Mouse (Mus musculus): ENCODE measurements around the gene Elmod1. TPM values are rescaled to one million over a fixed set of nuclear protein-coding genes. Genes with fewer than 3 reads are reported as not detected.

Elmod1 gene
- total and polyA plus RNA-seq, 3 experiments: not detected

GRCm38 (mm10) chr9:53973929-53974327 lies 1.2 kb downstream of the Elmod1 start:
- TF ChIP-seq KAT2A (IDR thresholded peaks at IDR 0.05; ENCODE audit: insufficient replicate concordance, low read length) (no peak), CHD1 (IDR thresholded peaks at IDR 0.05; ENCODE audit: low read depth, low read length) (no peak), ZMIZ1 (IDR thresholded peaks at IDR 0.05; ENCODE audit: low read depth, low read length) (no peak), USF1 (IDR thresholded peaks at IDR 0.05; ENCODE audit: low read depth, low read length) (no peak), RCOR1 (conservative IDR thresholded peaks at IDR 0.05; ENCODE audit: low read depth, low read length) (no peak), JUN (IDR thresholded peaks at IDR 0.05; ENCODE audit: insufficient read depth, low read depth, low read length) (no peak), HCFC1 (IDR thresholded peaks at IDR 0.05; ENCODE audit: low read depth, low read length) (no peak), GABPA (IDR thresholded peaks at IDR 0.05; ENCODE audit: insufficient replicate concordance, low read depth, low read length) (no peak), CTCF (conservative IDR thresholded peaks at IDR 0.05 in 1 of 2, IDR thresholded peaks at IDR 0.05 in 1 of 2; ENCODE audit: low read depth in 2 of 2, low read length in 2 of 2) (no peak), ZNF384 (IDR thresholded peaks at IDR 0.05; ENCODE audit: low read depth, low read length) (no peak)

GRCm38 (mm10) chr9:53973241-53973640 lies 1.9 kb downstream of the Elmod1 start:
- Histone ChIP-seq H3K27ac (ENCODE audit: insufficient read depth, low read depth) (no peak overlapping the region), H3K27me3 (replicated peaks) (no peaks in the 10 kb centered on the region), H3K4me2 (ENCODE audit: insufficient read depth, low read depth, poor library complexity, severe bottlenecking) (no peak overlapping the region), H3K9ac (ENCODE audit: insufficient read depth, low read depth) (no peak overlapping the region), H3K4me3 (replicated peaks in 1 of 3; ENCODE audit: low read depth in 2 of 3, low read length in 2 of 3, poor library complexity in 1 of 3) (no peak overlapping the region), H3K9me3 (replicated peaks; ENCODE audit: low read length) (no peaks in the 10 kb centered on the region), H3K79me2 (replicated peaks; ENCODE audit: control insufficient read depth, extremely low read depth, insufficient read depth, poor library complexity, severe bottlenecking) (no peaks in the 10 kb centered on the region), H3K4me1 (ENCODE audit: control insufficient read depth in 1 of 2, insufficient read depth in 2 of 2) (no peaks in the 10 kb centered on the region), H3K36me3 (replicated peaks in 1 of 2; ENCODE audit: control insufficient read depth in 1 of 2, insufficient read depth in 1 of 2, low read length in 1 of 2) (no peaks in the 10 kb centered on the region)
- dilution Hi-C loops (cut with MboI; ENCODE audit: extremely low pct_ligation_motif_present, extremely low pct_unique_long_range_greater_than_20kb, low sequenced_read_pairs): no loop called here
- DNase-seq (ENCODE audit: extremely low read depth): no peak
- TF ChIP-seq GABPA (IDR thresholded peaks at IDR 0.05; ENCODE audit: insufficient replicate concordance, low read depth, low read length): no peak
- no peak for TF ChIP-seq MAX (IDR thresholded peaks at IDR 0.05; ENCODE audit: low read length)
- TF ChIP-seq ELF1 (IDR thresholded peaks at IDR 0.05; ENCODE audit: low read depth, low read length): no peak
- no peak for TF ChIP-seq MAZ (IDR thresholded peaks at IDR 0.05; ENCODE audit: low read depth, low read length)
- TF ChIP-seq EP300 (IDR thresholded peaks at IDR 0.05; ENCODE audit: low read length): no peak
- no peak for TF ChIP-seq KAT2A (IDR thresholded peaks at IDR 0.05; ENCODE audit: insufficient replicate concordance, low read length)
- no peak for TF ChIP-seq HCFC1 (IDR thresholded peaks at IDR 0.05; ENCODE audit: low read depth, low read length)
- no peak for TF ChIP-seq USF1 (IDR thresholded peaks at IDR 0.05; ENCODE audit: low read depth, low read length)
- no peak for TF ChIP-seq UBTF (IDR thresholded peaks at IDR 0.05; ENCODE audit: low read depth, low read length)
- TF ChIP-seq JUN (IDR thresholded peaks at IDR 0.05; ENCODE audit: insufficient read depth, low read depth, low read length): no peak
- no peak for TF ChIP-seq MYC (IDR thresholded peaks at IDR 0.05; ENCODE audit: low read depth, low read length)
- no peak for TF ChIP-seq ETS1 (conservative IDR thresholded peaks at IDR 0.05; ENCODE audit: low read depth, low read length)
- TF ChIP-seq TBP (conservative IDR thresholded peaks at IDR 0.05; ENCODE audit: low read depth, low read length): no peak
- TF ChIP-seq TCF12 (IDR thresholded peaks at IDR 0.05; ENCODE audit: low read depth, low read length): no peak
- in situ Hi-C loops (cut with MboI; ENCODE audit: low pct_ligation_motif_present, low pct_unique_long_range_greater_than_20kb, low sequenced_read_pairs): no loop called here

More at GRCm38 (mm10) chr9:53973929-53974327, 1.2 kb downstream of the Elmod1 start:
- DNase-seq (ENCODE audit: extremely low read depth): no peak
- H3K27ac ChIP-seq (ENCODE audit: insufficient read depth, low read depth): no peak overlapping the region
- H3K9ac ChIP-seq (ENCODE audit: insufficient read depth, low read depth): no peak overlapping the region
- in situ Hi-C loops (cut with MboI; ENCODE audit: low pct_ligation_motif_present, low pct_unique_long_range_greater_than_20kb, low sequenced_read_pairs) (no loop called here), dilution Hi-C loops (cut with MboI; ENCODE audit: extremely low pct_ligation_motif_present, extremely low pct_unique_long_range_greater_than_20kb, low sequenced_read_pairs) (no loop called here)
- no peaks in the 10 kb centered on the region for H3K27me3 ChIP-seq (replicated peaks)
- no peak overlapping the region for H3K4me3 ChIP-seq (replicated peaks in 1 of 3; ENCODE audit: low read depth in 2 of 3, low read length in 2 of 3, poor library complexity in 1 of 3)
- no peaks in the 10 kb centered on the region for H3K9me3 ChIP-seq (replicated peaks; ENCODE audit: low read length)
- H3K4me2 ChIP-seq (ENCODE audit: insufficient read depth, low read depth, poor library complexity, severe bottlenecking): no peak overlapping the region
- no peaks in the 10 kb centered on the region for H3K4me1 ChIP-seq (ENCODE audit: control insufficient read depth in 1 of 2, insufficient read depth in 2 of 2)
- no peaks in the 10 kb centered on the region for H3K36me3 ChIP-seq (replicated peaks in 1 of 2; ENCODE audit: control insufficient read depth in 1 of 2, insufficient read depth in 1 of 2, low read length in 1 of 2)
- H3K79me2 ChIP-seq (replicated peaks; ENCODE audit: control insufficient read depth, extremely low read depth, insufficient read depth, poor library complexity, severe bottlenecking): no peaks in the 10 kb centered on the region
